In genomic region chr4:154099361-154099760, GRCm38 (mm10) we compare ENCODE assay signal across 19 mouse cellular contexts. TPM values are rescaled to one million over a fixed set of nuclear protein-coding genes. Genes with fewer than 3 reads are reported as not detected.
"Had no signal": no experiment of that assay in that cellular context is flagged by ENCODE, and none has a peak within 500 bp of the region (broad histone marks: within the 10 kb centered on the region; RNA-seq: fewer than 3 reads in every experiment).

No protein-coding gene starts in this region.

- H3K9ac ChIP-seq: kidney, embryonic 15.5 days; liver, embryonic 15.5 days; midbrain, embryonic 15.5 days; neural tube, embryonic 13.5 days had no signal

- H3K4me1 ChIP-seq: kidney, embryonic 15.5 days; limb, embryonic 10.5 days; liver, embryonic 15.5 days; midbrain, embryonic 15.5 days had no signal

- DNase-seq: kidney, postnatal 14 days; lung, adult 2 months; lung, postnatal 36 days; right cerebral cortex, postnatal 4 days; spleen, adult 18-20 months; thymus, adult 18-20 months; thymus, postnatal 14 days had no signal

- H3K27ac ChIP-seq: kidney, embryonic 15.5 days; limb, embryonic 10.5 days; liver, embryonic 15.5 days; midbrain, embryonic 15.5 days; neural tube, embryonic 13.5 days had no signal

- H3K4me3 ChIP-seq: kidney, embryonic 15.5 days; limb, embryonic 10.5 days; liver, embryonic 15.5 days; midbrain, embryonic 15.5 days; neural tube, embryonic 13.5 days had no signal

- H3K4me2 ChIP-seq: kidney, embryonic 15.5 days; liver, embryonic 11.5 days; liver, embryonic 15.5 days; midbrain, embryonic 11.5 days; midbrain, embryonic 15.5 days; neural tube, embryonic 13.5 days had no signal

- H3K9me3 ChIP-seq: kidney, embryonic 15.5 days; limb, embryonic 10.5 days; liver, embryonic 15.5 days; midbrain, embryonic 15.5 days; neural tube, embryonic 13.5 days had no signal

- H3K36me3 ChIP-seq: kidney, embryonic 15.5 days; limb, embryonic 10.5 days; liver, embryonic 15.5 days; midbrain, embryonic 15.5 days; neural tube, embryonic 13.5 days had no signal

- ATAC-seq: lung, postnatal 0 days; midbrain, embryonic 15.5 days had no signal

RNA-seq across cellular contexts. Expression of gene Trp73, which starts 40.6 kb away (rescaled TPM):
- total RNA-seq: megakaryocyte progenitor cell, adult 5-6 weeks had no signal
- polyA plus RNA-seq: liver, embryonic 15.5 days; neural tube, embryonic 13.5 days had no signal

RNA-seq across cellular contexts. Expression of gene Ccdc27, which starts 56.9 kb away (rescaled TPM):
- total RNA-seq: megakaryocyte progenitor cell, adult 5-6 weeks had no signal
- polyA plus RNA-seq: large intestine, adult 2 months; limb, embryonic 10.5 days; limb, embryonic 14.5 days; lung, adult 2 months; lung, postnatal 0 days; midbrain, embryonic 11.5 days; midbrain, embryonic 15.5 days; neural tube, embryonic 13.5 days; stomach, embryonic 14.5 days had no signal
